Mouse (Mus musculus) cerebellum, postnatal 10 days (tissue): Measurements from ENCODE around the gene Sergef.

Experiments used
- DNase-seq, 2 experiments: peaks; one replicate each; pipeline ENCODE4 v3.0.0; 2021; ENCODE audit warnings: mixed read lengths in 2 of 2

Gene Sergef

GRCm38 (mm10) chr7:46443163-46443562 is 196.4 kb downstream of the Sergef start:
- DNase-seq, result peak in 1 of 2 experiments; percentile 51

GRCm38 (mm10) chr7:46438537-46439141 is 201.0 kb downstream of the Sergef start:
- DNase-seq, result no peak

GRCm38 (mm10) chr7:46435833-46436232 is 203.8 kb downstream of the Sergef start:
- DNase-seq, result no peak

- DNase-seq, result peak; percentile 63 to 64
These were observed 205.7 kb downstream of the Sergef start for GRCm38 (mm10) chr7:46433874-46434273.

- DNase-seq, result no peak
These were observed 214.6 kb downstream of the Sergef start for GRCm38 (mm10) chr7:46425012-46425411.

GRCm38 (mm10) chr7:46423951-46424350 is 215.7 kb downstream of the Sergef start:
- peak; percentile 53 to 63 for DNase-seq

- peak; percentile 86 for DNase-seq
These were observed 216.7 kb downstream of the Sergef start for GRCm38 (mm10) chr7:46422764-46423412.

GRCm38 (mm10) chr7:46422052-46422763 is 217.4 kb downstream of the Sergef start:
- no peak for DNase-seq

- peak in 1 of 2 experiments; percentile 52 for DNase-seq
These were observed 218.1 kb downstream of the Sergef start for GRCm38 (mm10) chr7:46421535-46421934.

GRCm38 (mm10) chr7:46418102-46418622 is 221.4 kb downstream of the Sergef start:
- DNase-seq, result peak; percentile 64 to 73

- peak; percentile 57 to 66 for DNase-seq
These were observed 222.1 kb downstream of the Sergef start for GRCm38 (mm10) chr7:46417467-46417866.

- peak; percentile 53 to 59 for DNase-seq
These were observed 223.7 kb downstream of the Sergef start for GRCm38 (mm10) chr7:46415818-46416425.

- no peak for DNase-seq
These were observed 225.5 kb downstream of the Sergef start for GRCm38 (mm10) chr7:46413959-46414725.

- no peak for DNase-seq
These were observed 226.8 kb downstream of the Sergef start for GRCm38 (mm10) chr7:46412823-46413222.

GRCm38 (mm10) chr7:46410727-46411126 is 228.9 kb downstream of the Sergef start:
- DNase-seq, result no peak

GRCm38 (mm10) chr7:46409204-46409789 is 230.3 kb downstream of the Sergef start:
- DNase-seq, result no peak

- DNase-seq, result no peak
These were observed 231.0 kb downstream of the Sergef start for GRCm38 (mm10) chr7:46408606-46409005.

GRCm38 (mm10) chr7:46404756-46405155 is 234.9 kb downstream of the Sergef start:
- no peak for DNase-seq

- no peak for DNase-seq
These were observed 235.8 kb downstream of the Sergef start for GRCm38 (mm10) chr7:46403616-46404485.

- DNase-seq, result no peak
These were observed 238.0 kb downstream of the Sergef start for GRCm38 (mm10) chr7:46401371-46402180.
